Mouse (Mus musculus) embryonic fibroblast, embryonic 13.5 days (primary cell): ENCODE data around the gene Slc24a3. TPM values are rescaled to one million over a fixed set of nuclear protein-coding genes. Genes with fewer than 3 reads are reported as not detected.
A peak's percentile ranks its signal among the peaks of the same experiment; 100 is the strongest.

Experiments
- H3K27ac ChIP-seq: 2 replicates; pipeline ENCODE4 v1.5.1; 2012; ENCODE audit warnings: low read length, control low read depth, inconsistent platforms; ENCODE audit not compliant: insufficient read depth
- H3K4me1 ChIP-seq: 2 replicates; pipeline ENCODE4 v1.6.1; 2011; ENCODE audit warnings: low read length; ENCODE audit not compliant: control insufficient read depth, insufficient read depth
- H3K4me3 ChIP-seq: 2 replicates; pipeline ENCODE4 v1.5.1; 2011; ENCODE audit warnings: mild to moderate bottlenecking, control low read depth, low read length; ENCODE audit not compliant: insufficient read depth
- CTCF ChIP-seq: IDR thresholded peaks from 2 replicates; pipeline ENCODE4 v1.5.1; 2011; ENCODE audit warnings: mild to moderate bottlenecking, control low read depth, low read length, moderate library complexity, borderline replicate concordance; ENCODE audit not compliant: insufficient read depth
- POLR2A ChIP-seq: IDR thresholded peaks from 2 replicates; pipeline ENCODE4 v1.6.1; 2011; ENCODE audit warnings: low read depth, mild to moderate bottlenecking, control low read depth, low read length, moderate library complexity
- polyA plus RNA-seq: library from polyadenylated mRNA; stranded (reverse); fragments of >200 nt; gene quantifications from 2 replicates; pipeline ENCODE4 v1.2.4, GENCODE M21; 2011; ENCODE audit warnings: low read depth; ENCODE audit not compliant: missing spikeins, insufficient read length

Gene Slc24a3
- polyA plus RNA-seq, 1 experiment = 9.5 TPM

DNA sequence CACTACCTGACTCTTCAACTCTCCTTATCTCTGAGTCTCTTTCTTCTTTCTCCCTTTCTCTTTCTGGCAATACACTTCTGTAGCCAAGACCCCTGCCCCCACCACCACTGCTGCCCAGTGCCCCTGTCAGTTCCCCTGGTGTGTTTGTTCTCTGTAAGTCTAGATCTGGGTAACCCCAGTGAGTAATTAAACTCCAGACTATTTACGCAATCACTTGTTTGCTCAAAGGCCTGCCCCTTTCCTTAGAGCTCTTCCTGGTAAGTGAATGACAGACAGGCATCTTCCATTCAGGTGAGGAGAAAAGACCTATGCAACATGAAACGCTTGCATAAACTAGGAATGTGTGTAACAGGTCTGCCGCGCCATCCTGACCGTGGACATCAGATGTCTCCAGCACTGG, 430.3 kb downstream of the Slc24a3 start:
- no peak overlapping the region for H3K4me3 ChIP-seq
- no peak for TF ChIP-seq CTCF
- TF ChIP-seq POLR2A = no peak
- no peaks in the 10 kb centered on the region for H3K4me1 ChIP-seq
- no peak overlapping the region for H3K27ac ChIP-seq

DNA sequence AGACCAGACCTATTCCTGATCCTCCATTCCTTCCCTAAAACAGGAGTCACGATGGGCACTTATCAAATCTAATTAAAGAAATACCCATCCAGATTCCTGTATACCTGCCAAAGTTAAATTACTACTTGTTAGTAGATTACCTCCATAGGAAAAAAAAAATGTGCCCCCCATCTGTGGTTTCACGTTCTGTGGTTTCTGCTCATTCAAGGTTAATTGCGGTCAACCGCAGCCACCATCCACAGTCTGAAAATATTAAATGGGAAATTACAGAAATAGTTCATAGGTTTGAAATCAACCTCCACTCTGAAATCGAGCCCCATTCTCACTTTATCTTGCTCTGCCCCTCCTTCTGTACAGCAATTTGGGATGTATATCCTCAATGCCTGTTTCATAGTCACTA, 440.3 kb downstream of the Slc24a3 start:
- no peaks in the 10 kb centered on the region for H3K4me1 ChIP-seq
- H3K4me3 ChIP-seq = no peak overlapping the region
- TF ChIP-seq CTCF (no peak), POLR2A (no peak)
- H3K27ac ChIP-seq = no peak overlapping the region

DNA sequence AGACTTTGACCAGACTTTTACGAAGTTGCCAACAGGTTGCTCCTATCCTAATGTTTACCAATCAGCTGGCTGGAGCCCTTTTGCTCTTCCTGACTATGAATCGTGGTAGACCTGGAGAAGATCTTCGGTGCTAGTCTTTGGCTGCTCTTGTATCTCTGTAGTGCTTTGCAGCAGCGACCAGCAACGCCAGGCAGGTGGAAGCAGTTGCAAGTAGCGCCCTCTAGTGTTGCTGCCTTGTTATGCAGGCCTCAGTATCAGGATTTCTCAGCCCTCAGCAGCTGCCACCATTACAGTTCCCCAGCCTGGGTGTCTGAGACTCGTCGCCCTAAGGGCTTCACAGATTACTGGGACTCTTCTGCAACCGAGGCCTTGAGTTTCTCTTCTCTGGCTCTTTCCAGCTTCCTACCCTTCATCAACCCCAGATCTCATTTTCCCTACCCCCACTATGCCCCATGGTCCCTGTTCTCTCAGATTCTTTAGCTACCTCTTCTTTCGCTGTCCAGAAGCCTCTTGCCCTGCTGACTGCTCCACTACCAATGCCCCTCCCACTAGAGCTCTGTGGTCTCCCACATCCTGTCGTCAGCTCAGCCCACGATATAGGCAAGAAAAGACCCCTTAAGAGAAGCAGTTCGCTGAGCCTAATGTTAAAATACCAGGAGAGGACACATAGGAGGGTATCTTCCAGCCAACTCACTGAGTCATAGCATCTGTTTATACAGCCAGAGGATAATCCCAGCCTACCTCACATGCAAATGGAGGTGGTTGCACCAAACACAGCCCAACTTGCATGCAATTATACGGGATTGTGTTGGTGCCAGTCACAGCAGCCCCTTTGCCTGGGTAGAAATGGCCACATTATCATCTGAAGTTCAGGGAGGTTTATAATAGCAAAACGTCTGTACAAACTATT, 443.5 kb downstream of the Slc24a3 start:
- no peaks in the 10 kb centered on the region for H3K4me1 ChIP-seq
- no peak overlapping the region for H3K27ac ChIP-seq
- H3K4me3 ChIP-seq = no peak overlapping the region
- TF ChIP-seq CTCF (peak; percentile 88; the same call in 1 of the 2 replicates), POLR2A (no peak)

DNA sequence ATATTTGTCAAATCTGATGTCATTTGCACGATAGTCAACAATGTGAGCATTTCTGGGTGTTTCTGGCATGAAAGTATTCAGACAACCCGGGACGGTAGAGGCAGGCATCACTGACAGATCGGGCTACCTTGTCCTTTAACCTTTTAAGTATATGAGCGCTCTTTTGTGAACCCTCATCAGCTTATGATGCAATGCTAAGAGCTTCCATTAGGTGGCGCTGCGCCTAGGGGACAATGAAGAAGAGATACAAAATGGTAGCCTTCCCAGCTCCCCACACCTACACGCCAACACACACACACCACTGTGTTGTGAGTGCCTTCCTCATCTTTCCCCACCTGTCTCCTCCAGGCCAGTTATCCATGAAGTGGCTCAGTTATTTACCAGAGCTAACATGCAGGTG, 445.4 kb downstream of the Slc24a3 start:
- TF ChIP-seq POLR2A = no peak
- TF ChIP-seq CTCF = no peak
- H3K4me1 ChIP-seq = no peaks in the 10 kb centered on the region
- H3K4me3 ChIP-seq = no peak overlapping the region
- H3K27ac ChIP-seq = no peak overlapping the region

DNA sequence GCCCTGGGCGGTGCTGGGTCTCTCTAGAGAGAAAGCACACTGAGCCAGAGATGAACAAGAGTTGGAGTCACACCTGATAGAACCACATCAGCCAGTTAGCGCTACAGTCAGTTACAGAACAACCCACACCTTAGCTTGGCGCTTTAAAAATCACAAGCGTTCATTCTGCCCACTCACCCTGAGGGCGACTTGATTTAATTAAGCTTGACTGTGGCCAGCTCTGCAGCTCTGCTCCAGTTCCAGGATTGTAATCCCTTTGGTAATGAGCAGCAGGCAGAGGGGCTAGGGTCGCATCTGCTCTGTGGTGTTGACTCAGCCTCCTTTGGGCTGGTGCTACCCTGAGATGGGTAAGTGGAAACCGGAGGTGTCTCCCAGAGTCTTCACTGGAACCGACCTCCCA, 446.2 kb downstream of the Slc24a3 start:
- TF ChIP-seq CTCF (no peak), POLR2A (no peak)
- no peak overlapping the region for H3K27ac ChIP-seq
- H3K4me1 ChIP-seq = no peaks in the 10 kb centered on the region
- H3K4me3 ChIP-seq = no peak overlapping the region

DNA sequence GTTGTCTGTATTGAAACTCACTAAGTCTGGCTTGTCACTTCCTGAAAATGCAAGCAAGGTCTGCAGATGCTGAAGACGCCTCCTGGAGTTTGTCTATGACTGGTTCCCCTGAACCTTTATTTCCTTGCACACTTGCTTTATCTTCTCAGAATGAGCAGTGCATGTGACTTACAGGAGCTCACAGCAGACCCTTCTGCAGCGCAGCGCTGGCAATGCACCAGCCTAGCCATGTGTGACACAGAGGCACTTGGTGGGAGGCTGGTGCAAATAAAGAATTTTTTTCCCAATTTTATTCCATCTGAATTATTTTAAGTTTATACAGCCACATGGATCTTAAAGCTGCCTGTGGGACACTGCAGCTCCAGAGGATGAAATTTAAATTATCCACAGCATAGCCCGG, 452.1 kb downstream of the Slc24a3 start:
- H3K27ac ChIP-seq = no peak overlapping the region
- H3K4me3 ChIP-seq = no peak overlapping the region
- no peaks in the 10 kb centered on the region for H3K4me1 ChIP-seq
- TF ChIP-seq CTCF = no peak
- no peak for TF ChIP-seq POLR2A

DNA sequence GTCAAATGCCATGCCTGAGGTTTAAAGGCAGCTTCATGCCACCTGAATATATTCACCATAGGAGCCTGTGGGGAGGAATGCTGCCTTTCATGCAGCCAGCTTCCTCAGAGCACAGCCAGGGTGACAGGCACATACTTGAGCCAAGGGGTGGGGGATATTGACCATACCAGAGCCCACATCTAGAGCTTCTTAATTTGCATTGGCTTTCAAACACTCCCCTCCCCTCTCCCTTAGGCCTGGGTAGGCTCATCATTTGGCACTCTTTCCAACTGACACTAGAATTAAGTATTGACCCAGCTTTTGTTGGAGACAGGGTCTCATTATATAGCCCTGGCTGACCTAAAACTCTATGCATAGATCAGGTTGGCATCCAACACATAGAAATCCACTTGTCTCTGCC, 453.2 kb downstream of the Slc24a3 start:
- Histone ChIP-seq H3K27ac (no peak overlapping the region), H3K4me3 (no peak overlapping the region), H3K4me1 (no peaks in the 10 kb centered on the region)
- TF ChIP-seq POLR2A (no peak), CTCF (no peak)

DNA sequence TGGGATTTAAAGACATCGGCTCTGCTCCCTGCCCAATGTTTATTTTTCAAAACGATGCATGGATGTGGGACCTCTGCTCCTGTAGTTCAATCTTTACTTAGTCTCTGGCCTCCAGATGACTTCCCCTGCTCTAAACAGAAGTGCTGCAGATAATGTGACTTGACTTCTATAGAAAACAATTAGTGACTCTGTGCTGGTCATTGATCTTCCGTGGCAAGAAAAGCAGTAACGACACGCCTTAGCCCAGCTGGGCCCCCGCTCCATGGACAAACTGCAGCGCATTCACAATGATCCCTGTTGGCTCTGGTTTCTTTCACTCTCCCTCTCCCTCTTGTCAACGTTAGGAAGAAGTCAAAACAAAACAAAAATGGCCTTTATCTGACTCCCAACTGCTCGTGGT, 453.6 kb downstream of the Slc24a3 start:
- H3K4me1 ChIP-seq = no peaks in the 10 kb centered on the region
- H3K27ac ChIP-seq = no peak overlapping the region
- TF ChIP-seq POLR2A = no peak
- TF ChIP-seq CTCF = no peak
- no peak overlapping the region for H3K4me3 ChIP-seq

DNA sequence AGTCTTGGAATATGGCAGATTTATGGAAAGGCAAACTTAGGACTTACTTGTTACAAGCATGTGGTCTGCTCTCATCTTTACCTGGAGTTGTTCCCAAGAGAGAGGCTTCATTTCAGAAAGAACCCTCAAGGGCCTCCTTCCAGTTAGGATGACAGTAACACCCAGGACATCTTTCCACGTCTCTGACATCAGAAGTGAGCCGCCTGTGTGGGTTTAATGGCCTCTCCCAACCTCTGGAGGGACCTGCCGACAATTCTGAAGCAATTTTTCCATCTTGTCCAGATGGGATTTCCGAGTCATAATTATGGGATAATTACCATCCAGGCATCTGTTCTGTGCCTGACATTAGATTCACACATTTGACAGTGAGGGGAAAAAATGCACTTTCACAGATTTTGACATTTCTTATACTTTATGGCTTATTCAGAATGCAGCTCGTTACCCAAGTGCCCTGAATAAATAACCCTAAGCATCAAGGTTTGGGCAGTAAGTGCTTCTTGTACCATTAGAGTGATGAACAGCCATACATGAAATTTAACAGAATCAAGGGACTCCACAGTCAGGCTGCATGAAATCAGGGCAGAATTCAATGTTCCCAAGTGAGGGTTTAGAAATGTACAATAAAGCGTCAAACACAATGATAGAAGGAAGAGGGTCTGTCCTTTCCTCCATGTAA, 463.7 kb downstream of the Slc24a3 start:
- no peak overlapping the region for H3K4me3 ChIP-seq
- no peak overlapping the region for H3K27ac ChIP-seq
- H3K4me1 ChIP-seq = no peaks in the 10 kb centered on the region
- TF ChIP-seq POLR2A = no peak
- no peak for TF ChIP-seq CTCF

DNA sequence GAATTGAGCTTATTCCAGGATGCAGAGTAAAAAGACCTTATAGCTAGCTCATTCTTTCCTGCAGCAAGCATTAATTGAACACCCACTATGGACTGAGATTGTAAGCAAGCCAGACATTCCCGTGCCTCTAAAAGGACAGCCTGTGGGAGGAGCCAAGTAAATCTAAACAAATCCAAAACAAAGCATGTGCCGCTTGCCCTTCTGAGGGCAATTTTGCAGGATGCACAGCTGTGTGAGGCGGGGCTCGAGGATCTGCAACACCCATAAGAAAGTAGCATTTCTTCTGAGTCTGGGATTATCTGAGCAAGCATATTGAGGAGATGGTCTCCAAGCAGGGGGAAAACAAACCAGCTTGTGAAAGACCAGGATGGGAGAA, 464.2 kb downstream of the Slc24a3 start:
- TF ChIP-seq POLR2A (no peak), CTCF (no peak)
- H3K27ac ChIP-seq = no peak overlapping the region
- H3K4me3 ChIP-seq = no peak overlapping the region
- no peaks in the 10 kb centered on the region for H3K4me1 ChIP-seq

DNA sequence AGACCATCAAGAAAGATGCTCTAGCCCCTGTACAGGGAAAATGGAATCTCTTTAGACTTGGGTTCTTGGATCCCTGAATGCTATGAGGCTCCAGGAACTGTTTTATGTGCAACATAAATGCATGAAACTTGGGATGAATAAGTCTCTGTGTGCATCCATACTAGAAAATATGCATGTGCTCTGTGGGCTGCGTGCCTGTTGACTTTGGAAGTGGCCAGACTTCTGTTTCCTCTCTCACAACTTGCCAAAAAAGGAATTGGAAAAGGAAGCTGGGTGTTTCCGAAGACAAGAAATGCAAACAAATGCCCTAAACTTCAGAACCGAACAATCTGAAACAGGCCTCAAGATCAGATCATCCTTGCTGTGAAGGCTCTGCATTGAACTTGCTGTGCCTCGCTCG, 466.3 kb downstream of the Slc24a3 start:
- Histone ChIP-seq H3K4me3 (no peak overlapping the region), H3K27ac (no peak overlapping the region), H3K4me1 (no peaks in the 10 kb centered on the region)
- TF ChIP-seq CTCF = no peak
- no peak for TF ChIP-seq POLR2A
